Mouse (Mus musculus): ENCODE results near the gene Gm20388.

GRCm38 (mm10) chr8:123257114-123257513 lies 3346.5 kb downstream of the Gm20388 start:
- TF ChIP-seq CTCF (IDR thresholded peaks at IDR 0.05; ENCODE audit: low read depth) (no peak), EP300 (IDR thresholded peaks at IDR 0.05; ENCODE audit: low read depth) (no peak)
